Mouse (Mus musculus): ENCODE measurements around the gene Gm42669. TPM values are rescaled to one million over a fixed set of nuclear protein-coding genes. Genes with fewer than 3 reads are reported as not detected.

Gene Gm42669
- polyA plus RNA-seq, 1 experiment from 2014 or later, result 0.41 TPM

DNA sequence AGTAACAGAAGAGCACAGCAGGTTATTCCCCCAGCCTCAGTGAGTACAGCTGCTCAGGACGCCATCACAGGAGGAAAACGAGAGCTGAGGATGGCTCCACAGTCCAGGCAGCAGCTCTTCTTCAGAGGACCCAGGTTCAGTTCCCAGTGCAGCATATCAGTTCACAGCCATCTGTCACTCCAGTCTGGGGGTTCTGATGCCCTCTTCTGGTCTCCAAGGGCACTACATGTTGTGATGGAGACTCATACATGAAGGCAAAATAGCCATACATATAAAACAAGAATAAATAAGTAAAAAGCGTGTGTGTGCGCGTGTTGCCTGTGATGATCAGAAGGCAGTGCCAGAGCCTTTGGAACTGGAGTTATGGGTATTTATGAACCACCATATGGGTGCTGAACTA is 12.7 kb upstream of the Gm42669 start:
- no peaks in the 10 kb centered on the region for H3K27me3 ChIP-seq (ENCODE audit: insufficient read depth, low read length)
- no peak overlapping the region for H3K4me2 ChIP-seq (replicated peaks; ENCODE audit: low read depth, low read length)
- 97% methylated on average over 5 of the region's 5 CpGs for WGBS
- no peak overlapping the region for H3K9ac ChIP-seq (replicated peaks; ENCODE audit: low read length)
- H3K36me3 ChIP-seq (ENCODE audit: insufficient read depth, low read length), result peaks cover 3% of the 10 kb centered on the region
- 0 out of 2 replicates have a peak, but pooled peaks cover 3% of the 10 kb centered on the region for H3K9me3 ChIP-seq (ENCODE audit: low read length)
- no peak for ATAC-seq (ENCODE audit: low FRiP score, low TSS enrichment)
- H3K4me1 ChIP-seq (ENCODE audit: insufficient read depth, low read length), result no peaks in the 10 kb centered on the region
- no peak overlapping the region for H3K27ac ChIP-seq (ENCODE audit: low read length)
- no peak overlapping the region for H3K4me3 ChIP-seq (ENCODE audit: low read length)

DNA sequence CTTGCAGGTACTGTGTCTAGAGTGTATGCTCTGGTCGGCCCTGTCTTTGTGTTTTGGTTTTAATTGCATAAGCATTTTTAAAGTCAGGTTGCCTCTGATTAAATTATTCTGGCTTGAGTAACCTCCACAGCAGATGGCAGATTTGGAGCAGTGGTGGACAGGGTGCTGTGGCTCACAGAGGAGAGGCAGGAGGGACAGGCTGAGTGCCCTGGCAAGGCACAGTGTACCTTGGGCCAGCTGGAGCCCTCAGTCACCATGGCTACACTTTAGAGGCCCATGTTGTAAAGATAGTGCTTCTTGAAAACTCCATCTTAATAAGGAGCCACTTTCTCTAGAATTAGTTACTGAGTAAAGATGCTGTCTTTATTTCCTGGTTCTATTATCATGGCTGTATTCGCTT is 11.4 kb upstream of the Gm42669 start:
- H3K27ac ChIP-seq (ENCODE audit: low read length), result no peak overlapping the region
- H3K27me3 ChIP-seq (ENCODE audit: insufficient read depth, low read length), result no peaks in the 10 kb centered on the region
- H3K36me3 ChIP-seq (ENCODE audit: insufficient read depth, low read length), result peaks cover 3% of the 10 kb centered on the region
- 89% methylated on average over 2 of the region's 2 CpGs for WGBS
- H3K4me3 ChIP-seq (ENCODE audit: low read length), result no peak overlapping the region
- no peaks in the 10 kb centered on the region for H3K4me1 ChIP-seq (ENCODE audit: insufficient read depth, low read length)
- no peak for ATAC-seq (ENCODE audit: low FRiP score, low TSS enrichment)
- H3K9me3 ChIP-seq (ENCODE audit: low read length), result 0 out of 2 replicates have a peak, but pooled peaks cover 3% of the 10 kb centered on the region
- no peak overlapping the region for H3K4me2 ChIP-seq (replicated peaks; ENCODE audit: low read depth, low read length)
- H3K9ac ChIP-seq (replicated peaks; ENCODE audit: low read length), result no peak overlapping the region

DNA sequence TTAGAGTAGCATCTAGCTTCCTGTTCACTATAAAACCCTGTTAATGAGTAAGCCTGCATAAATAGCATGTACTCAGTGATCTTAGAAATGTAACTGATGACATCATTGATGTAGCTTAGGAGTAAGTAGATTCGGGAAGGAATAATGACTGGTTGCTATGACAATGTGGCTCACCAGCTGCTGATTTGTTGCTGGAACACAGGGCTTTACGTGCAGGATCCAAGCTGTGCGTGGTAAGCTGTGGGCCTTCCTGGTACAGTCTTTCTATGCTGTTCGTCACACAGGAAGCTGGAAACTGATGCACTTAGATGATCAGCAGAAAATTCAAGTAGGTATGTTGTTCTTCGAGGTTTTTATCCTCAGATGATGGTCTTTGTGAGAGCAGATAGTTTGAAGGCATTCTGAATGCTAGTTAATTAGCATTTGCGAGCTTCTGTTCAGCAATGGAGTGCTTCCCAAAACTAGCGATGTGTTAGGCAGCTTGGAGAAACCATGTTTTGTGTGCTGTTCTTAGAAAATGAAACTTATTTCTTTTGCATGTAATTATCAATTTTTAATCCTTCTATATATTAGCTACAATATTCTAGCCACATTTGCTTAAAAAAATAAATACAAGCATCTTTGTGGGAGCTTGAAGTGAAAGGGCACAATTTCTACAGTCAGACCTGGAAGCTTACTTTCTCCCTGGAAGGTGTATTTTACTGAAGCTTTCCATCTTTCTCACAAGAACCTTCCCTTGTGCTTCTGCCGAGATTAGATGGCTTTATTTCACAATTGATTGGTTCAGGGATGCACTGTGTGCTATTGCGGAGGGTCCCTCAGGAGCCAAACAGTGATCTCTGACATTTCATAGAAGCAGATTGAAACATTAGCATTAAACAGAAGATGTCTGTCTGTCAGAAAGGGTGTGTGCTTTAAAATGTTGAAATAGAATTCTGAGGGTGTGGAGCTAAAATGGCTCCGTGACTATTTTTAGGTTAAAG is 9.6 kb upstream of the Gm42669 start:
- no peak for ATAC-seq (ENCODE audit: low FRiP score, low TSS enrichment)
- 67% methylated on average over 10 of the region's 10 CpGs for WGBS
- no peak overlapping the region for H3K4me2 ChIP-seq (replicated peaks; ENCODE audit: low read depth, low read length)
- 0 out of 2 replicates have a peak, but pooled peaks cover 3% of the 10 kb centered on the region for H3K9me3 ChIP-seq (ENCODE audit: low read length)
- H3K36me3 ChIP-seq (ENCODE audit: insufficient read depth, low read length), result peaks cover 3% of the 10 kb centered on the region
- H3K4me3 ChIP-seq (ENCODE audit: low read length), result no peak overlapping the region
- H3K9ac ChIP-seq (replicated peaks; ENCODE audit: low read length), result no peak overlapping the region
- H3K4me1 ChIP-seq (ENCODE audit: insufficient read depth, low read length), result no peaks in the 10 kb centered on the region
- no peak overlapping the region for H3K27ac ChIP-seq (ENCODE audit: low read length)
- H3K27me3 ChIP-seq (ENCODE audit: insufficient read depth, low read length), result no peaks in the 10 kb centered on the region

DNA sequence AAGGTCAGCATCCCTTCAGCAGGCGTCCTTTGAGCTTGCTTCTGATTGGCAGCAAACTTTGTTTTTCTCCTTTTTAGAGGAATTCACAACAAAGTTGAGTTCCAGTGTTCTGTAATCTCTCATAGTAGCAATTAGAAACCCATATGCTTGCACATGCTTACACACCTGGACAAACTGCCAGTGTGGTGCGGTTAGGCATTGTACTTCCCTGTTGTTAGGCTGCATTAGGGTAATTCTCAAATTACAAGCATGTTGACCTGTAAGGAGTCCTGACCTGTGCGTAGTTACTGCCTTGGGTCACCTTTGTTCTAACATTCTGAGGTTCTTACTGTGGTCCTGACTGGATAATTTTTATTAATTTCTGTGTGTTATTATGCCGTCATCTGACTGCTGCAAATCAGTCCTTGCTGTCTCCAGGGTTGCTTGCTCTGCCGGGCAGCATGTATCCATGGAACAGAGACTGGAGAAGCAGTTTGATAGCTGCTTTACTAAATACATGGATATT is 8.6 kb upstream of the Gm42669 start:
- no peak for ATAC-seq (ENCODE audit: low FRiP score, low TSS enrichment)
- Histone ChIP-seq H3K9me3 (ENCODE audit: low read length) (0 out of 2 replicates have a peak, but pooled peaks cover 3% of the 10 kb centered on the region), H3K9ac (replicated peaks; ENCODE audit: low read length) (no peak overlapping the region), H3K4me2 (replicated peaks; ENCODE audit: low read depth, low read length) (no peak overlapping the region), H3K4me1 (ENCODE audit: insufficient read depth, low read length) (no peaks in the 10 kb centered on the region), H3K27me3 (ENCODE audit: insufficient read depth, low read length) (no peaks in the 10 kb centered on the region), H3K27ac (ENCODE audit: low read length) (no peak overlapping the region), H3K36me3 (ENCODE audit: insufficient read depth, low read length) (peaks cover 6% of the 10 kb centered on the region), H3K4me3 (ENCODE audit: low read length) (no peak overlapping the region)
- WGBS, result 66% methylated on average over 5 of the region's 5 CpGs

DNA sequence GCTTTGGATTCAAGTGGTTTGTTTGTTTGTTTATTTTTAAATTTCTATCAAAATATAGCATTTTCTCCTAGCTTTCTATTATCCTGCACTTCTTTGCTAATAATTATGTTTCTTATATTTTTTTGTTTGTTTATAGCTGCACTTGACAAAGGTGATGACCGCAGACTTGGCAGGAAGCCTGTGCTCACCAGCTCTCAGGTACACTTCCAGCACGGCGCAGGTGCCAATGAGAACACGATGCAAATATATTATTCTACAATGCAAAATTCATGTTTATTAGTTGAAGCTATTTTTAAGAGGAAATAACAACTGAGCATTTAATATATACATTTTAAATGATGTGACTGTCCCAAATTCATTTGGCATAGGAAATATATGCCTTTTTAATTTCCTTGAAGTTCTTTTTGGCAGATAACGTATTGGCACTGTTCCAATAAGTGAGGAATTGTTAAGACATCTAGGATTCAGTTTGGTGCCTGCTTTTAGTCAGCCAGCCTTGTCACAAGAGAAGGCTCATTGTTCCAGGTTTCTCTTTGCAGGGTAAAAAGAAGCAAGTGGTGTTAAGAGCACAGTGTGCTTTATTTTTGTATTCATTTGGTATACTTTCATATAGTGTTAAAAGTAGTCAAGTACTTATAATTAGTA is 7.4 kb upstream of the Gm42669 start:
- Histone ChIP-seq H3K4me1 (ENCODE audit: insufficient read depth, low read length) (no peaks in the 10 kb centered on the region), H3K27me3 (ENCODE audit: insufficient read depth, low read length) (no peaks in the 10 kb centered on the region), H3K9ac (replicated peaks; ENCODE audit: low read length) (no peak overlapping the region), H3K4me2 (replicated peaks; ENCODE audit: low read depth, low read length) (no peak overlapping the region), H3K27ac (ENCODE audit: low read length) (no peak overlapping the region), H3K9me3 (ENCODE audit: low read length) (no peaks in the 10 kb centered on the region), H3K36me3 (ENCODE audit: insufficient read depth, low read length) (peaks cover 3% of the 10 kb centered on the region; the same call in 1 of the 2 replicates), H3K4me3 (ENCODE audit: low read length) (no peak overlapping the region)
- 90% methylated on average over 5 of the region's 5 CpGs for WGBS
- no peak for ATAC-seq (ENCODE audit: low FRiP score, low TSS enrichment)

DNA sequence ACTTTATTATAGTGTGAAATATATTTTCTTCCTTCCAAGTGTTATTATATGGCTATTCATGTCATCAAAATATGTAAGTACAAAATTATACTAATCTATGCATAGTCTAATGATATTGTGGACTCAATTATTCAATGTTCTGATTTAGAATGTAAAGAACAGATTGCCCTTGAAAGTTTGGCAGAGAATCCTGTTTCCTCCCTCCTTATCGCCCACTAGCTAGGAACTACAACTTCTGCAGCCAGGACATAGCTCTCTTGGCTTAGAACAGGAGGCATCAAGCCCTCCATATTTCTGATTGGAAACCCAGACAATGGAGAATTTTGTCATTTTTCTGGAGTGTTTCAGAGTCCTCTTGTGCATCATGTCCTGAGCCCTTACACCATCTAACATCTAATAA is 6.7 kb upstream of the Gm42669 start:
- Histone ChIP-seq H3K36me3 (ENCODE audit: insufficient read depth, low read length) (peaks cover 3% of the 10 kb centered on the region; the same call in 1 of the 2 replicates), H3K27ac (ENCODE audit: low read length) (no peak overlapping the region), H3K4me3 (ENCODE audit: low read length) (no peak overlapping the region), H3K9me3 (ENCODE audit: low read length) (no peaks in the 10 kb centered on the region), H3K4me1 (ENCODE audit: insufficient read depth, low read length) (no peaks in the 10 kb centered on the region), H3K9ac (replicated peaks; ENCODE audit: low read length) (no peak overlapping the region), H3K4me2 (replicated peaks; ENCODE audit: low read depth, low read length) (no peak overlapping the region), H3K27me3 (ENCODE audit: insufficient read depth, low read length) (no peaks in the 10 kb centered on the region)
- WGBS, result 95% methylated on average over 1 of the region's 1 CpGs
- no peak for ATAC-seq (ENCODE audit: low FRiP score, low TSS enrichment)

DNA sequence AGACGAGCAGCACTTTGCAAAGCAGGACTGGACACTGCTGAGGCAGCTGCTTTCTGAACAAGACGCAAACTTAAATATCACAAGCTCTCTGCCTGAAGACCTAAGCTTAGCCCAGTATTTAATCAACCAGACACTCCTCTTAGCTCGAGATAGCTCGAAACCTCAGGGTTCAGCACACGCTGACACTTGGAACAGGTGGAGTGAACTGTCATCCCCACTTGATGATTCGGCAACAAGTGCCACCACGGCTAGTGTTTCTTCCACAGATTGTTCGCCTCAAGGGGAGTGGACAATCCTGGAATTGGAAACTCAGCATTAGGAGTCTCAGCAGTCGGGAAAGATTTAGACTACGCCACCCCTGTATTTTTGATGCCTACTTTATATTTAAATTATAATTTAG is 3.1 kb downstream of the Gm42669 start:
- Histone ChIP-seq H3K4me2 (replicated peaks; ENCODE audit: low read depth, low read length) (no peak overlapping the region), H3K4me3 (ENCODE audit: low read length) (no peak overlapping the region), H3K27me3 (ENCODE audit: insufficient read depth, low read length) (no peaks in the 10 kb centered on the region), H3K36me3 (ENCODE audit: insufficient read depth, low read length) (no peaks in the 10 kb centered on the region), H3K9ac (replicated peaks; ENCODE audit: low read length) (no peak overlapping the region), H3K9me3 (ENCODE audit: low read length) (no peaks in the 10 kb centered on the region), H3K27ac (ENCODE audit: low read length) (no peak overlapping the region), H3K4me1 (ENCODE audit: insufficient read depth, low read length) (no peaks in the 10 kb centered on the region)
- no peak for ATAC-seq (ENCODE audit: low FRiP score, low TSS enrichment)
- WGBS, result 85% methylated on average over 10 of the region's 10 CpGs

DNA sequence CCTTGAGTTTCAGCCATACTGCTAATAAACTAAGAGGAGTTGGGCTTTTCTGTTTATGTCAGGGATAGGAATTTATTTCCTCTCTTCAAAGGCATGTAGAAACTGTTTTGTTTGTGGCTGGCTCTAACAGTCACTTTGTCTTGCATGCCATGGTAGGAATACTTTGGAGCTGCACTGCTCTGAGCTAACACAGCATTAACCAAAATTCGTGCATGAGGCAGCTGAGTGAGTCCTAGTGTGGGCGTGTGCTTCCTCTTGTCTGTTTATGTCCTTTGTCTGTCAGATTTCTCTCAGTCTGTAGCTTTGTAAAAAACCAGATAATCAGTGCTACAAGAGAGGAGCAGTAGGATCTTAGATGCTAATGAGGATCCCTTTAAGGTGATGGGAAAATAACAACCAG is 3.9 kb downstream of the Gm42669 start:
- Histone ChIP-seq H3K4me3 (ENCODE audit: low read length) (no peak overlapping the region), H3K36me3 (ENCODE audit: insufficient read depth, low read length) (no peaks in the 10 kb centered on the region), H3K4me2 (replicated peaks; ENCODE audit: low read depth, low read length) (no peak overlapping the region), H3K9ac (replicated peaks; ENCODE audit: low read length) (no peak overlapping the region), H3K9me3 (ENCODE audit: low read length) (no peaks in the 10 kb centered on the region), H3K4me1 (ENCODE audit: insufficient read depth, low read length) (no peaks in the 10 kb centered on the region), H3K27ac (ENCODE audit: low read length) (no peak overlapping the region), H3K27me3 (ENCODE audit: insufficient read depth, low read length) (no peaks in the 10 kb centered on the region)
- 48% methylated on average over 2 of the region's 2 CpGs for WGBS
- ATAC-seq (ENCODE audit: low FRiP score, low TSS enrichment), result no peak

DNA sequence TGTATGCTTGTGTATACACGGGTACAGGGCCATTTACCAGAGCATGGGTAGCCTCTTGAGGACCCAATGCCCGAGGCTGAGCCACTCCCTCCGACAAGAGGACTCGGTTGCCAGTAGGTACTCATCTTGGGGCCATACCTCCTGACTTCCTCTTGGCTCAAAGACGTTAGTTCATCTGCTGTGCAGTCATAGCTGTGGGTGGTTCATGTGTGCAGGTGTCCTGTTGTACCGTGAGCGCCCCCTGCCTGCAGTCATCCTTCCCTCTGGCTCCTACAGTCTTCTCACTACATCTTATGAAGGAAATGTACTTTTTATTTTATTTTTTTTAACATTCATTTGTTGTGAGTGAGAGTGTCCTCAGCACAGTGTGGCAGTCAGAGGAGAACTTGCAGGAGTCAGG is 6.2 kb downstream of the Gm42669 start:
- 53% methylated on average over 7 of the region's 7 CpGs for WGBS
- Histone ChIP-seq H3K36me3 (ENCODE audit: insufficient read depth, low read length) (no peaks in the 10 kb centered on the region), H3K4me1 (ENCODE audit: insufficient read depth, low read length) (no peaks in the 10 kb centered on the region), H3K9ac (replicated peaks; ENCODE audit: low read length) (no peak overlapping the region), H3K27ac (ENCODE audit: low read length) (no peak overlapping the region), H3K9me3 (ENCODE audit: low read length) (no peaks in the 10 kb centered on the region), H3K4me3 (ENCODE audit: low read length) (no peak overlapping the region), H3K4me2 (replicated peaks; ENCODE audit: low read depth, low read length) (no peak overlapping the region), H3K27me3 (ENCODE audit: insufficient read depth, low read length) (no peaks in the 10 kb centered on the region)
- 0 out of 2 replicates have a peak, but pooled peaks have one; percentile 31 for ATAC-seq (ENCODE audit: low FRiP score, low TSS enrichment)
